Mouse (Mus musculus) thymus, postnatal 25 days (tissue): ENCODE results near the gene Heatr1.

Experiments used
- DNase-seq: peaks from one replicate; pipeline ENCODE4 v3.0.0; 2022

The Heatr1 gene

DNA sequence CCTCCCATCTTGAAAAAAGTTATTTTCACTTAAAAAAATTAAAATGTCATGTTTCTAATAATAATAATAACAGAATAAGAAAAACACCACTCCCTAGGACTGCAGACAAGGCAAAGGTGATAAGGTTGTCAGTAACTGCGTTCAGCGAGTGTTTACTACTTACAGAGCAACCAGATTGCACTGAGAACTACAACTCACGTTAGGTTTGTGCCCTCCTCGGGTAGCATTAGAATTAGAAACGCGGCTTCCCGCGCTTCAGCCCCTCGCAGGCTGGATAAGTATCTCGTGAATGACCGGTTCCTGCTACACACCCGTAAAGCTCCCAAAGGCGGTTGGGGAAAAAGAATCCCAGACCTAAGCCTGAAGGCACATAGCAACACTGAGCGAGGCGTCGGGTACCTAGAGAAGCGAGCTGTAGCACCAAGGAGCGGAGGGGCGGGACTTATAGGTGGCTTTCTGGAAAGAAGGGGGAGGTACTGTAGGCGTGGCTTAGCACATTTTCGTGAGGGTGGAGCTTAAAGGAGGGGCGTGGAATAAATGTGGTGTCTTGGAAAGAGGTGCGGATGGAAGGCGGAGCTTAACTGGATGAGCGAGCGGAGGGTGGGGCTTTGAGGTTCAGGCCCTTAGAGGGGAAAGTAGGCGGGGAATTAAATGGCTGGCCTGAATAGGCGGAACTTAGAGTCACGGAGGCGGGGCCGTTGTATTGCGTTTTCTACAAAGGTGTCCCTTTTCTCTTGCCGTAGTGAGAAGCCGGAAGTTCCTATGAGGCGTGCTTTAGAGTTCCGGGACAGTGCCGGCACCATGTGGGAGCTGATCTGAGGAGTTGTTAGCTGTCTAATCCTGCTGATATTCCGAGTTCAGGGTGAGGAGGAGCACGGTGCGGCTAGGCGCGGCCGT is at the start of gene Heatr1:
Heatr1 (plus strand) TSS at position 419 of the 897 bp plus-strand sequence.
- peak; percentile 95 for DNase-seq

DNA sequence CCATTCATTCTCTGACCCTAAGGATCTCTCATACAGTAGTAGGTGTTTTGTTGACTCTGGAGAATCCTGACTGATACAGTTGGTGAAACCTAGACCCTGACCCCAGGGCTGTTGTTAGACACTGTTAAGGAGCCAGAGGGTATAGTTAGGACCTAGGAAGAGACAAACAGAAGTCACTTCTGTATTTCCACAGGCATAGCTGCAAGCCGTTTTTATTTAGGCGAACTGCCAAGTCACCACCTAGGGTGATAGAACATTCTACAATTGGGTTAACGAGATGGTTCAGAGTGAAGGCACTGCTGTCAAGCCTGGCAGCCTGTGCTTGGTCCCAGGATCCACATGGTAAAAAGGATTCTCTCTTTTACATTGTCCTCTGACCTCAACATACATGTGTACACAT is 48.0 kb upstream of the Heatr1 start:
- no peak for DNase-seq

DNA sequence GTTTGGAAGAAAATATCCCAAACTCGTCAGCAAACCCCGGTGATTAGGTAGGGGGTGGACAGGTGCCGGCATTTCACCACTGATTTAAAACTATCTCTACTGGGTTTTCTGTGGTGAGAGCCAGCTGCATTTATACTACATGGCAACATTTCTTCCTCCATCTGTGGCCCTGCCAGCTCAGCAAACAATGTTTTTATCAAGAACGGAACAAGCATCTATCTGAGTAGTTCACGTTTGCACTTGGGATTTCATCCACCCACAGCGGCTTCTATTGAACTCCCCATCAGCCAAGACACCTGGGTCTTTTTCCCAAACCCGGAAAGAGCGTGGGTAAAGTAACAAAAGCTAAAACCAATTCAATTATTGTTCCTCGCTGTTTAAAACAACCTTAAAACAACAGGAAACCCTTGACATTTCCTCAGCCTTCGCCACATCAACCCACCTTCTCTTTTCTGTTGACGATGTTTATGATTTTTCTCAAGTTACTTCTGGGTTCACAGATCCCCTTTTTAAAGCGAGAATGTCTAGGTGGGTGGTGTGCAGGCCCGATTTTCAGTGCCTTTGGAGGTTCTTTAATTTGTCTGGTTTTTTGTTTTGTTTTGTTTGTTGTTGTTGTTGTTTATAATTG is 45.5 kb upstream of the Heatr1 start:
- DNase-seq, result peak; percentile 36

DNA sequence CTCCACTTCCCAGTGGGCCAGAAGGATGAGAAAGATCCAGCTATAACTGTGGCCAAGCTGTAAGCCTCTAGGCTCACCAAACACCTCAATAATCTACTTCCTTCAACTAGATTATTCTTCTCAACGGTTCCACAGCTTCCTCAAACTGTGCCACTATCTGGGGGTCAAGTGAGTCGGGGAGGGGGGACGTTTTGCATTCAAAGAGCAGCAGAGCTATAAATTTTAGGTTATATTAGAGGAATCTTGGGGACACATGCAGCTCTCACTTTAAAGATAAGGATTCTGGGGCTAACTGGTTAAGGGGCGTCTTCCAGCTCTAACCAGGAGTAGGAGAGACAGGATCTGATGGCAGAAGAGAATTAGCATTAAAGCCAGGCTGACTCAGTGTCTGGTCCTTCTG is 38.6 kb upstream of the Heatr1 start:
- no peak for DNase-seq

DNA sequence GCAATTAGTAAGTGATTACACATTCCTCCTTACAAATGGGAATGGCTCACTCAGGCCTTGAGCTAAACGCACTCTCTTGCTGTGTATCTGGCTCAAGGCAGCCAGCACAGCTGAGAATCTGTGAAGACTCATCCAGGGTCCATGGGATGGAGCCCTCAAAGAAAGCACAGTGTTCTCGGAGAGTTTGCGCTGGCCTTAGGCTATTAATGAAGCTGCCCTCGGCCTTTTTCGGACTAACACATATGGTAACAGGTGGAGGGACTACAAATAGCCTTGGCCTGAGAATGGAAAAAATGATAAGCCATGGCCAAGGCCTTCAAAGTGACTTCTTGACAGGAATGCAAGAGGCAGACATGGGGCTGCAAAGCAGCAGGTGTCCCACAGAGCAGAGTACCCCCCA is 37.3 kb upstream of the Heatr1 start:
- no peak for DNase-seq

DNA sequence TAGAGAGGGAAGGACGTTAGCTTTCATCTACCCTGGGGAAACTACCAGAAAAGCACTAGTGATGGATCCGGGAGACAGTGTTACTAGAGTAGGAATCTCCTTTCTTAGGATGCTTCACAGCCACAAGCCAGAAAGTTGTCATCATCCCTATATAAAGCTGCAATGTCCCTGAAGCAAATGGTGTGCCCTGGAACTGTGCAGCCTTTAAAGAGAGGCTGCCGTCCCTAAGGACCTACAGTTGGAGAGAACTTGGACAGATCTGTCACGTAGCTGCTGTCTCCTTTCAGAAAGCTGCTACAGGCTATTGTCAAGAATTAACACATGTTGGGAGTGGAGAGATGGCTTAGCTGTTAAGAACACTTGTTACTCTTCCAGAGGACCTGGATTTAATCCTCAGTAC is 33.3 kb upstream of the Heatr1 start:
- no peak for DNase-seq

DNA sequence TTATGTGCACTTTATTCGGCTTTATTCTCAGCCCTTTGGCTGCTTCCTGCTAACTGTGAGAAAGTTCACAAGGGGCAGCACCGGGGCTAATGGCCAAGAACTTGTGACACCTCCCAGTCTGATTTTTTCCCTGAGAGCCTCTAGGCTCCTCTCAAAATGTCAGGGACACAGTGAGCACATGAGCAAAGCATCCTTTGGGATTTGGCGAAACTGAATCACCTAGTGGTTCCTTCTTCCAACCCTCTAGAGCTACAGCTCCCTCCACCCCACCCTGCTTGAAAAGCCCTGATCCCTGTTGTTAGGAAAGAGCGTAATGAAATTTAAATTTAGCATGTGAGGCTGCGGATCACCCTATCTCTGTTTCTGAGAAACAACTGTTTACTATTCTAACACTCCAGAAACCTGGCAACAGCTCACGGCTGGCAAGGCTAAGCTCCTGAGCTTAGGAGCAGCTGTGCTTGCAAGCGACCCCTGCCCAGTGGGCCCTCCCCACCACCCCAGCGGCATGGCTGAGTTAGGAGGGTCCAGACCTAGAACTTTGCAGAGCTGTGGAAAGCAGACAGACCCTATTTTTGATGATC is 25.7 kb upstream of the Heatr1 start:
- DNase-seq, result no peak

DNA sequence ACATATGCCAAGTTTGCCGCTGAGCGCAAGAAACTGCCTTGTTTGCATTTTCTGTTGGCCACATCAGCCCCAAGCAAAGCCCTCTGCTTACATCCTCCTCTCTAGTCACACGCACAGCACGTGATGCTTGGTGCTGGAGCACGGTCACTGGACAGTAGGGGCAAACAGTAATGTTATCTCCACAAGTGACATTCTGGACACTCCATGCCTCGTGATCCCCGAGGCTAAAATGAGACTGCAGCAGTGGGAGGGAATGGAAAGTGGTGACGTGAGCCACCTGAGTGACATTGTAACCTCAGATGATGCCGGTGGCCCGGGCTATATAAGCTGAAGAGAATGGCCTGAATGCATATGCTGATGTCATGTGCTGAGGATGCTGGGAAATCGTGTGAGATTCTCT is 24.9 kb upstream of the Heatr1 start:
- DNase-seq, result no peak

DNA sequence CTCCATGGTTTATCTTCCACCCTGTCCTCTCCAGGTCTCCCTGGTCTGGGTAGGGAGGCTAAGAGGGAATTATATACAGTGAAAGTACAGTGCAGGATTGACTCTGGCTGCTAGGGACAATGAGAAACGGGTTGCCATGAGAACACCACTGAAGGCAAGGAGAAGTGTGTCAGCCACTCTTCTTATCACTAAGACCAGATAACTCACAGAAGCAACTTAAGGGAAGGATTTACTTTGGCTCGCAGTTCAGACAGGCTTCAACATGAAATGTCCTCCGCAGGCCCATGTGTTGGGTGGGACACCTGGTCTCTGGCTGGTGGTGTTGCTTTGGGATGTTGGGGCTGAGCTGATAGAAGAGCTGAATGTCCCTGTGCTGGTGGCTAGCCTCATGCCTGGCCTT is 22.1 kb upstream of the Heatr1 start:
- DNase-seq, result no peak

DNA sequence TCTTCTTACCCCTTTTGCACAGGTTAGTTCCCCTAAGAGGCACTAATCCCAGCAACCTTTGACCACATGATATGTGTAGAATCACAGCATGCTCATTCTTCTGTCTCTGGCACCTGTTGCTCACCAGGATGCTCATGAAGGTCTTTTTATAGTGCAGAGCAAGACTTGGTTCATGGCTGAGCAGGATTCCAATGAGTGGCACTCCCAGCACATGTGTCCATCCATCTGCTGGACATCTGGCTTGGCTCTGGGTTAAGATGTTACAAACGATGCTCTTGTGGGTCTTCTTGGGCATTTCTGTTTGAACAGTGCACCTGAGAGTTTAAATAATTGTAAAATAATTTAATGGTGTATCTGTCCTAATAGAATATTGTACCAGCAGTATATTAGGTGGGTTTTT is 18.0 kb upstream of the Heatr1 start:
- DNase-seq, result no peak

DNA sequence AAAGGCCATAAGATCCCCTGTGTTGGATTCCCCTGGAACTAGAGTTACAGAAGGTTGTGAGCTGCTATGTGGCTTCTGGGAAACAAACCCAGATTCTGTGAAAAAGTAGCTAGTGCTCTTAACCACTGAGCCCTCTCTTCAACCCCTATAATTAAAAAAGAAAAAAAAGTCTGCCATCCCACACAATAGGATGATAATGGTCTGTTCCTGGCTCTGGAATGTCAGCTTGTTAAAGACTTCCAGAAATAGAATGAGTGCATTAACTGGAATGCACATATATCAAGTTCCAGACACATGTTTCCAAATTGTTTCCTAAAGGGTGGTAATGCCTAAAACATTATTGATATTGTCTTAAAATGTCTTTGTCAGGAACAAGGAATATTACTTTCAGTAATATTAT is 10.0 kb upstream of the Heatr1 start:
- DNase-seq, result no peak

DNA sequence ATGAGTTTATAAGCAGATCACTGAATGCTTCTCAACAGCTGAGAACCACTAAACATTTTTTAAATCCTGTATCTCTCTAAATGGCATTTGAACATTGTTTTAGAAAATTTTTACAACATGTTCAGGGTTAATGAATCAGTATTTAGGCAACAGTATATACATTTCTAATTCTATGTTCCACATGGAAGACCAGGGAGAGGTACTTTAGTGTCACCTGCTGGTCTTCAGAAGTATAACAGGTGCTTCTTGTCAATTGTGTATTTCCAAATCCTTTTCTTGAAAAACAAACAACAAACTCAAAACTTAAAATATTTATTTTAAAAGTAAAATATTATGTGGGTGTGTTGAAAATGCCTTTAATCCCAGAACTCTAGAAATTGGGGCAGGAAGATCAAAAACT is 8.5 kb upstream of the Heatr1 start:
- peak; percentile 10 for DNase-seq

DNA sequence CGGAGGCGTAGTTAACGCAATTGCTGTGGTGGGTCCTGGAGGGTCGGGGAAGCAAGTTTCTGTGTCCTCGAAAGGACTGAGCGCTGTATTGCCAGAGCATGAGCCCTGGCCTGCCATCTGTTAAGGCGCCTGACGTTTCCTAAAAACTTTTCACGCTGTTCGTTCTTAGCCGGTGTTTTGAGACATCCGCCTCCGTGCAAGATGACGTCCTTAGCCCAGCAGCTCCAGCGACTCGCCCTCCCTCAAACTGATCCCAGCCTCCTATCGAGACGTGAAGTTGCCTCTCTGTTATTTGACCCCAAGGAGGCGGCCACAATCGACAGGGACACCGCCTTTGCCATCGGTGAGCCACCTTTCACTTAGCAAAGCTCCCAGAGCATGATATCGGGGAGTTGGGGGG is 744 bp downstream of the Heatr1 start:
- no peak for DNase-seq

DNA sequence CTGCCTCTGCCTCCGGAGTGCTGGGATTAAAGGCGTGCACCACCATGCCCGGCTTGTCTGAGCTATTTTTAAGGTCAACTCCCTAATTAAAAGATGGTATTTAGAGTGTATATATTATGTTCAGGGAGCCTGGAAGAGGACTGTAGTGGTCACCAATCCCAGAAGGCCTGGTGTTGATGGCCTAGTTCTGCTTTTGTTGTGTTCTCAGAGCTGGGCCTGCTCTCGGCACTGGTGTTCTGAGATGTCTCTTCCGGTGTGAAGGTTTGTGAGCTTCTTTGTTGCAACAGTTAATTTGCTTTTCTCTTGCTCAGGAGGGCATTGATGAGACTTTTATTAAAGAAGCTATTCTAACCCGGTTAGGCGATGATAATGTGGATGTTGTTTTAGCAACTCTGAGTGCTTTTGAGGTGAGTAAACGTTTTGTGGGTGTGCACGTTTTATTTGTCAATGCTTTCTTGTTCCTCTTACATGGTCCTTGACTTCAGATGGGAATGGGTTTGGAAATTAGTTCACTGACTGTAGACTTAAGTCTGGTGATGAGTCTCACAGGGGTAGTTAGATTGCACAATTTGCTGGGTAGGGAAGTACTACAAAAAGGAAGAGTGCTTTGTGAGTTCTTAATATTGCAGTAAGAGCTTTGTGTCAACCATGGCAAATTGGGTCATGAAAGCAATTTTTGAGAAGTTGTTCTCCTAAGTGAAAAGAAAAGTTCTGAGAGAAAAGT is 13.7 kb downstream of the Heatr1 start:
- DNase-seq, result no peak

DNA sequence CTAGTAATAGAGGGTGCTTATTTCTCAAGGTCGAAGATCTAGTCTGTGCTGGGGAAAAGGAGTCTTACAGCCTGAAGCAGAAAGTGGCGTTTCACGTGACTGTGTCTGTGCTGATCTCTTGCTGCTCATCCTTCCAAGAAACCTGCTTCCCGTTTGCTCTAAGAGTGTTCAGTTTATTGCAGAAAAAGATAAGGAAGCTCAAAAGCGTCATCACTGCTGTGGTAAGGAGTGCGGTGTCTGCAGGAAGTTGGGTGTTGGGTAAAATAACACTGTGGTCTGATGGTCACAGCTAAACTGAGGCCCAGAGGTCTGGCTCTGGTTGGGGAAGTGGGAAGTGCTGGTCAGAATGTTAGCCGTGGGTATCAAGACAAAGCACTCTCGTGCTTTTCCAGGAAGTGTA is 17.2 kb downstream of the Heatr1 start:
- no peak for DNase-seq

DNA sequence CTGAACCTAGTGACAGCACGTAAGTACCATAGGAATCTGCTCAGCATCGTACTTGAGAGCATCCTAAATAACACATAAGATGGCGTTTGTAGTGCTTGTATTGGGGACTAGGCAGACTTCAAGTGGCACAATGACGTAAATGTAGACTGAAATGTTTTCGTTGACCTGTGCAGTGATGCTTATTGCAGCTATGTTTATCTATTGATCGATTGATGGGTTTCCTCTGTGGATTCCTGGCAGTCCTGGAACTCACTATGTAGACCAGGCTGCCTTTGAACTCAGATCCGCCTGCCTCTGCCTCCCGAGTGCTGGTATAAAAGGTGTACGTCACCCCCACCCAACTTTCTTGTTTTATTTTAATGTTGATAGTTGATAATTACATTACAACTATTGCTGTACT is 25.8 kb downstream of the Heatr1 start:
- no peak for DNase-seq

DNA sequence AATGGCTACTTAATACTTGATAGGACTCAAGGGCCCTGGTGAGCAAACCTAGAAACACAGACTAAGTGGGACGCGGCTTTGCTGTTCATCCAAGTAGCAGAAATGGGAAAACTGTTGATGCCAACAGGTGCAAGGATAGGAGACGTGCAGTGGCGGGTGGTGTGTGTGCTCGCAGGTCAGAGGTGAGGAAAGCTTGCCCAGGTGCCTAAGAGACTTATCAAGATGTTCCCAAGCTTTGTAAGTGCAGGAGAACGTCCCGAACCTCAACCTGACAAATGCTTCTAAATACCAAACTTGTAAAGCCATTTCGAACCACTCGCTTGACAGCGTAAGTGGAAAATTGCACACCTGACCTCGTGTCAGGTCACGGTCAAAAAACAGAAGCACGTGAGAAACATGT is 33.7 kb downstream of the Heatr1 start:
- no peak for DNase-seq

DNA sequence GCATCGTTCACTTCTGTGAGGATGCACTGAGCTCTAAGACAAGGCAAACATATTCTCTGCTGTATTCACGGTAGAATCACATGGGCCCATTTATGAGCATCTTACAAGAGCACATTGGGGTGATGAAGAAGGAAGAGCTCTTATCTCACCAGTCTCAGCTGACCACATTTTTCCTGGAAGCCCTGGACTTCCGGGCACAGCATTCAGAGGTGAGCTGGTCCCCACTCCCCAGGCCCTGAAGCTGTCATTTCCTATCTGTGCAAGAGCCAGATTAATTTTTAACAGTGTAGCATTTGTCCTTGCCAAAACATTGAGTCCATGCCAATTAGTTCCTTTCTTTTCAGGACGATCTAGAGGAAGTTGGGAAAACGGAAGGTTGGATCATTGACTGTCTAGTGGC is 39.0 kb downstream of the Heatr1 start:
- no peak for DNase-seq

DNA sequence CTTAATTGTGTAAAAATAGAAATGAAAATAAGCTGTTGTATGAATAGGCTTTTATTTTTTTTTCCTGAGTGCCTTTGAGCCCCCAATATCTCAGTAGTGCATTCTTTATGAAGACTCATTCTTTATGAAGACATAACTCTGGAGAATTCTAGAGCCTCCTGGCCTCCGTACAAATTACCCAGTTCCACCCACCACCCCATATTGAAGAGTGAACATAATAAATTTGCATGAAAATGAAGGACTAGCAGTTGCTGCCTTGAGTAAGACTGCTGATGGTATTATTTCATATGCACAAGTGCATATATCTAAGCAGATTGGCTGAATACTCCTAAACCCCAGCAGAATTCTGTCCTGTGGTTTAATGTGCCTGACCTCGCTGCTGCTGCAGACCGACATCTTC is 44.8 kb downstream of the Heatr1 start:
- no peak for DNase-seq

DNA sequence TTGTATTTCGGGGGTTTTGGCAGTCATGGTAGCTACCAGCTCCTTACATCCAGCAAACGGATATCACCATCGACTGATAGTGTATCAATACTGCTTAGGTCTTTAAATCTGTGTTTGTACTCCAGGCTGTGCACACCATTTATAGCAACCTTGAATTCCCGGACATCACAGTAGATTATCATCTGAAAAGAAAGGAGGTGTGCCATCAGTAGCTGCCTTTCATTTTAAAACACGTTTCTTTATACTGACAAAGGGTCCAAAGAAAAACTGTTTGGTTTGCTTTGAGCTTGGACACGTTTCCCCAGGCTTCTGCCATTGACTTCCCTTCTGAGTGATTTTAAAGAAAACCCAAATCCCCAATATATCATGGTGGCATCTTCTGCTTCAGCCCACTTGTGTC is 46.0 kb downstream of the Heatr1 start:
- DNase-seq, result no peak

DNA sequence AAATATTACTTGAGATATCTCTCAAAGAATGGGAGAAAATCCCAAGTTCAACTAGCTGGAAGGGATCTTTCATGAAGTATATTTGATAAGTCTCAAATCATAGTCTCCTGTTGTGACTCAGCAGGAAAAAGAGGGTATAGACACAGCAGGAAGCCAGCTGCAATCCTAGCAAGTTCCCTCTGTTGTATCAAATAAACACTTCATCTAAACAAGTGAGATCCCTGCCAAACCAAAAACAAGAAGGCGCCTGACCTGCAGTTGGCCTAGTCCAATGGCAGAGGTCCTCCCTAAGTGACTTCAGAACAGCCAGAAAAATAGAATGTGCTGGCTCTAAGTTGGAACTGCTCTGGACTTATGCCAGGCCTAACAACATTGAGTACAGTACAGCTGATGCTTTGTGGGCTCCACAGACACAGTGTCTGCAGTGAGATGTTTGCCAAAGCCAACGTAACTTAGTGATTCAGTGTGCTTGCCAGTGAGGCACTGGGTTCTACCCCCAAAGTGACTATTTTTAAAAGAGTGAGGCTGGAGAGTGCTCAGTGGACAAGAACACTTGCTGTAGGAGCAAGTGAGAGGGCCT is 47.3 kb downstream of the Heatr1 start:
- DNase-seq, result no peak

DNA sequence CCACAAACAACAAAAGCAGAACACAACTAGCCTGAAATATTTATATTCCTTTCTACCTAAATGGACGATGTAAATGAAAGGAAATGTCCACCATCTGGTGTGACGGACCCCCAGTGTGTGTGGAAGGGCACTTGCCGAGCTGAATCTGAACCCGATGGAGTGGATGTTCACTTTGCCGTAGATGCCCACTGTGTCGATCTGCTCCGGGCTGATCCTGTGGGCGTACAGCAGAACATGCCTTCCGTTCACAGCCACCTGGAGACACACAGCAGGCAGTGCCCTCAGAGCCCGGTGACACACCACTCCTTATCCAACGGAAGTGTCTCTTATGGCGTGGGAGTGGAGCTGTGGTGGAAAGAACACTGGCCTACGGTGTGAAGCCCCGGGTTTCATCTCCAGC is 58.3 kb downstream of the Heatr1 start:
- DNase-seq, result no peak

DNA sequence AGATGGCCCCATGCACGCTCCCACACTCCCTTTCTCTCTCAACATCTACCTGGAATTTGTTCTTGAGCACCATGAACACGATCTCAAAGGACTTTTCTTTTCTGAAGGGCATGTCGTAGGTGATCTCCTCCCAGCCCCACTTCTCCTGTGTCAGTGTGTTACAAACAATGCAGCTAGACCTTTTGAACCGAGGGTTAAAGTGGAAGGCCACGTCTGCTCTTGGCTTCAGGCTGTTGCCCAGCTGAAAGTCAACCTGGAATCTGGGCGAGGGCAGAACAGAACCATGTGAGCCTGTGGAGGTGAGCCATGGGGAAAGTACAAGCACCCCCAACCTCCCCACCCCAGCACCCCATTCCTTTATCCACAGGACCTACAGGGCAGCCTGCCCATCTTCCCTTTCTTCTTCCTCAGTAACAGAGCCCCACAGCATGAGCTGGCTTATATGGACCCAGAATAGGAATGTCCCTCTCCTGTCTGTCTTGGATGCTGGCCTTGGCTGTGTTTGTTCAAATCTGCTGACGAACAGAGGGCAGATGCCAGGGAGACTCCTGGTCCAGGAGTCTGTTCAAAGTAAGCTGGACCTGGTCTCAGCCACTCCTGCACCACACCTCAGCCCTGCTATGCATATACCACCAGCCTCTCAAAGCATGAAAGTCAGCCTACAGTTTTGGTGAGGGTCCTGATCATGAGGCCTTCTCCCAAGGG is 60.0 kb downstream of the Heatr1 start:
- no peak for DNase-seq
